8 mouse cellular contexts compared by ENCODE assay signal in the genomic region with DNA sequence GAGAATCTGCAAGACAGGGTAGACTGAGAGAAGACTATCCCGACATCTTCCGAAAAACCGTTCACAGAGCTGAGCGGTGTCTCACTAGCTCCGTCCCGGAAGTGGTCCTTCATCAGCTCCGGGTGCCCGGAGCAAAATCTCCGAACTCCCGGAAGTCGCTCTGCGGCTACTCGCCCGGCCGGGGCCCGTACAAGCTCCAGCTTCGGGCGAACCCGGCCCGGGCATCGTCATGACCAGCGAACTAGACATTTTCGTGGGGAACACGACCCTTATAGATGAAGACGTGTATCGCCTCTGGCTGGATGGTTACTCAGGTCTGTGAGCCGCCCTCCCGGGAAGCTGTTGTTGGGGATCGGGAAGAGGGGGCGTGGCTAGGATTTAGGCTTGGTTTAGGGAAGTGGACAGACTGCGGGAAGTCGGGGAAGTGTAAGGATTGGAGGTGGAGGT. TPM values are rescaled to one million over a fixed set of nuclear protein-coding genes. Genes with fewer than 3 reads are reported as not detected.
DNase-seq lines count a peak whose midpoint lies in the region; ATAC-seq and TF ChIP-seq lines count a peak whose summit lies in the region.

A gene (plus strand): TSS at position 151 of the 447 bp plus-strand sequence.

- TF ChIP-seq CTCF in bone marrow, adult 2 months (IDR thresholded peaks at IDR 0.05; ENCODE audit: control insufficient read depth, insufficient read depth, low read length) = no peak

- peak within 1 kb of the TSS; percentile 93 for H3K4me3 ChIP-seq in bone marrow, adult 2 months (replicated peaks; ENCODE audit: control insufficient read depth, low read depth, low read length)
- peak within 1 kb of the TSS; percentile 89 for H3K4me3 ChIP-seq in embryonic facial prominence, embryonic 15.5 days (replicated peaks)
- H3K4me3 ChIP-seq in kidney, embryonic 14.5 days (ENCODE audit: low read length) = peak within 1 kb of the TSS; percentile 66

- peaks cover 4% of the 10 kb centered on the region; the same call in 1 of the 2 replicates for H3K27me3 ChIP-seq in embryonic facial prominence, embryonic 15.5 days
- no peaks in the 10 kb centered on the region for H3K27me3 ChIP-seq in kidney, embryonic 14.5 days (ENCODE audit: control insufficient read depth, insufficient read depth, low read length)

- under 1% methylated on average over 32 of the region's 32 CpGs for WGBS in bone marrow, adult 2 months
- WGBS in embryonic facial prominence, embryonic 15.5 days = under 1% methylated on average over 32 of the region's 32 CpGs
- under 1% methylated on average over 32 of the region's 32 CpGs for WGBS in kidney, embryonic 14.5 days

- DNase-seq in 416B (ENCODE audit: low read depth) (peak; percentile 94), liver (peak; percentile 87)
- peak; percentile 87 to 88 for DNase-seq in heart, adult 9 months (ENCODE audit: low spot score in 2 of 2)
- DNase-seq in spleen, postnatal 4 days (ENCODE audit: low spot score in 2 of 2) = peak; percentile 86 to 93

- peak within 1 kb of the TSS; percentile 66 for H3K9ac ChIP-seq in embryonic facial prominence, embryonic 15.5 days
- peak within 1 kb of the TSS; percentile 71 for H3K9ac ChIP-seq in kidney, embryonic 14.5 days (ENCODE audit: low read depth, low read length)

- no peaks in the 10 kb centered on the region for H3K9me3 ChIP-seq in embryonic facial prominence, embryonic 15.5 days (replicated peaks)
- H3K9me3 ChIP-seq in kidney, embryonic 14.5 days (ENCODE audit: control insufficient read depth, low read length) = no peaks in the 10 kb centered on the region

- H3K36me3 ChIP-seq in embryonic facial prominence, embryonic 15.5 days = peaks cover 30% of the 10 kb centered on the region
- H3K36me3 ChIP-seq in kidney, embryonic 14.5 days (ENCODE audit: control insufficient read depth, insufficient read depth, low read length) = peaks cover 33% of the 10 kb centered on the region

- peak within 1 kb of the TSS; percentile 86 for H3K4me2 ChIP-seq in embryonic facial prominence, embryonic 15.5 days (replicated peaks)
- H3K4me2 ChIP-seq in kidney, embryonic 14.5 days (replicated peaks; ENCODE audit: low read depth, low read length) = peak within 1 kb of the TSS; percentile 95

- H3K4me1 ChIP-seq in bone marrow, adult 2 months (ENCODE audit: control insufficient read depth, insufficient read depth, low read length) = peaks cover 1% of the 10 kb centered on the region; the same call in 1 of the 2 replicates
- H3K4me1 ChIP-seq in embryonic facial prominence, embryonic 15.5 days = peaks cover 55% of the 10 kb centered on the region
- H3K4me1 ChIP-seq in kidney, embryonic 14.5 days (ENCODE audit: control insufficient read depth, insufficient read depth, low read length) = peaks cover 19% of the 10 kb centered on the region; the same call in 1 of the 2 replicates

- peak within 1 kb of the TSS; percentile 22; the same call in 1 of the 2 replicates for H3K27ac ChIP-seq in bone marrow, adult 2 months (ENCODE audit: control insufficient read depth, insufficient read depth, low read depth, low read length, poor library complexity)
- H3K27ac ChIP-seq in embryonic facial prominence, embryonic 15.5 days (replicated peaks) = peak within 1 kb of the TSS; percentile 84
- peak within 1 kb of the TSS; percentile 18; the same call in 1 of the 2 replicates for H3K27ac ChIP-seq in kidney, embryonic 14.5 days (ENCODE audit: low read depth, low read length)

- peak; percentile 46 for ATAC-seq in embryonic facial prominence, embryonic 15.5 days (ENCODE audit: insufficient number of reproducible peaks, low FRiP score, low TSS enrichment, low read depth)
- ATAC-seq in kidney, embryonic 14.5 days (ENCODE audit: low FRiP score, low TSS enrichment) = peak; percentile 55
- ATAC-seq in monocyte, adult 5-6 weeks (replicated peaks; ENCODE audit: insufficient number of reproducible peaks, low FRiP score, low TSS enrichment, poor library complexity, severe bottlenecking) = peak; percentile 72

- TF ChIP-seq POLR2A in bone marrow, adult 2 months (IDR thresholded peaks at IDR 0.05; ENCODE audit: borderline replicate concordance, control insufficient read depth, low read depth, low read length) = peak; percentile 59; the same call in 1 of the 2 replicates

RNA-seq across cellular contexts. Expression of the gene that starts here (rescaled TPM):
- 76.0 and 88.6 TPM in 2 replicates for polyA plus RNA-seq in bone marrow, adult 2 months (2011; ENCODE audit: insufficient read depth, insufficient read length, low replicate concordance, missing spikeins)
- polyA plus RNA-seq in embryonic facial prominence, embryonic 15.5 days (2015; fragmentation: Nextera tagmentation; extraction: Ambion mirVana) = 114 and 125 TPM in 2 replicates
- polyA plus RNA-seq in kidney, embryonic 14.5 days (2014; fragmentation: Nextera tagmentation; extraction: Ambion mirVana) = 122 and 125 TPM in 2 replicates
- total RNA-seq in monocyte, adult 5-6 weeks (2017) = 71.3 to 104 TPM (median 95.3 TPM) in 3 replicates

Comparison
In these comparisons a context has a peak if more than half of its experiments do, and no peak if none do; other contexts are left out.
1. Peak in every context shown above with its lines: DNase-seq, ATAC-seq, H3K4me3 ChIP-seq and H3K27ac ChIP-seq.
2. H3K27ac ChIP-seq: peak in every context shown above with its lines; median percentile 84 in embryonic facial prominence, embryonic 15.5 days; 22 in bone marrow, adult 2 months; 18 in kidney, embryonic 14.5 days.